In the genomic region with DNA sequence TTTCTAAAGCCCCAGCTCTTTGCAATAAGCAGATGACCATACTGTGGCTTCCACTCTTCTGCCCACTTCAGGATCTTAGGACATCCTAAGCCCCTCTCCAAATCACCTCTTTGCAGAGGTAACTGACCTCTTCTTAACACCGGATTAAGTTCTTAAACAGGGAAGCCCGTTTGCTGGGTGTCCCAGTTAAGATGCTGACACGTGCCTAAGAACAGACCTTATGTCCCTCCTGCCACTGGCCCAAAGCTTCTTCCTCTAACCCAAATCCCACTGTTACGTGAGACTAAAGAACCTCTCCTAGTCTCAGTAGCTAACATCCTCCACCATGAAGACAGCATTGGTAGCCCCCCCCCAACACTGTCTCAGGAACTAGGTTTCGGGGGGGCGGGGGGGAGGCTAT, we compare ENCODE assay signal across 21 mouse cellular contexts.
DNase-seq lines count a peak whose midpoint lies in the region; ATAC-seq lines count a peak whose summit lies in the region.
"Had no signal": no experiment of that assay in that cellular context is flagged by ENCODE, and none has a peak within 500 bp of the region (broad histone marks: within the 10 kb centered on the region; RNA-seq: fewer than 3 reads in every experiment).

No protein-coding gene starts in this region.

- H3K4me3 ChIP-seq in forebrain, embryonic 16.5 days (replicated peaks; ENCODE audit: low read length), result no peak overlapping the region

- H3K4me2 ChIP-seq in forebrain, embryonic 16.5 days (ENCODE audit: low read length), result no peak overlapping the region

- H3K36me3 ChIP-seq in forebrain, embryonic 16.5 days (ENCODE audit: control insufficient read depth, insufficient read depth), result no peaks in the 10 kb centered on the region
- H3K36me3 ChIP-seq: G1E had no signal

- H3K27ac ChIP-seq in forebrain, embryonic 16.5 days (ENCODE audit: low read length), result no peak overlapping the region

- DNase-seq in retina, adult 2 months (ENCODE audit: low read depth, low spot score), result peak; percentile 83
- no peak for DNase-seq in retina, embryonic 14.5 days (ENCODE audit: low spot score)
- peak; percentile 66 for DNase-seq in retina, postnatal 1 day
- peak; percentile 55 for DNase-seq in retina, postnatal 7 days (ENCODE audit: low read depth, low spot score)
- DNase-seq in adrenal gland, postnatal 14 days, result no peak
- DNase-seq: adrenal gland, adult 2 months; adrenal gland, adult 8-10 months; adrenal gland, postnatal 10 days; adrenal gland, postnatal 25 days; adrenal gland, postnatal 36 days; B cell, adult 2 months; cerebellum, adult 11 months; cerebellum, adult 11-12 months; cerebellum, adult 18-20 months; cerebellum, adult 2 months had no signal

- ATAC-seq in forebrain, embryonic 16.5 days, result no peak
- ATAC-seq: activated CD4-positive, CD25-positive, alpha-beta regulatory T cell, adult 4 months; CD4-positive, CD25-positive, alpha-beta regulatory T cell, adult 4 months; Patski had no signal

- no peak overlapping the region for H3K9ac ChIP-seq in forebrain, embryonic 16.5 days (replicated peaks; ENCODE audit: low read depth, low read length)

- H3K4me1 ChIP-seq in forebrain, embryonic 16.5 days (replicated peaks; ENCODE audit: control insufficient read depth, insufficient read depth, low read length), result peaks cover 10% of the 10 kb centered on the region

- H3K27me3 ChIP-seq in forebrain, embryonic 16.5 days (replicated peaks; ENCODE audit: control insufficient read depth, insufficient read depth, low read length), result no peaks in the 10 kb centered on the region
- H3K27me3 ChIP-seq: CH12.LX, Patski had no signal

- no peaks in the 10 kb centered on the region for H3K9me3 ChIP-seq in forebrain, embryonic 16.5 days (ENCODE audit: control insufficient read depth, low read length)

- 76% methylated on average over 6 of the region's 6 CpGs for WGBS in forebrain, embryonic 16.5 days

Comparison
In these comparisons a context has a peak if more than half of its experiments do, and no peak if none do; other contexts are left out.
1. DNase-seq: peak in retina, adult 2 months (single experiment), retina, postnatal 1 day (single experiment) and retina, postnatal 7 days (single experiment); none in retina, embryonic 14.5 days (single experiment) and adrenal gland, postnatal 14 days (single experiment).